Comparison of ENCODE assay signal across 9 mouse cellular contexts in the genomic region with DNA sequence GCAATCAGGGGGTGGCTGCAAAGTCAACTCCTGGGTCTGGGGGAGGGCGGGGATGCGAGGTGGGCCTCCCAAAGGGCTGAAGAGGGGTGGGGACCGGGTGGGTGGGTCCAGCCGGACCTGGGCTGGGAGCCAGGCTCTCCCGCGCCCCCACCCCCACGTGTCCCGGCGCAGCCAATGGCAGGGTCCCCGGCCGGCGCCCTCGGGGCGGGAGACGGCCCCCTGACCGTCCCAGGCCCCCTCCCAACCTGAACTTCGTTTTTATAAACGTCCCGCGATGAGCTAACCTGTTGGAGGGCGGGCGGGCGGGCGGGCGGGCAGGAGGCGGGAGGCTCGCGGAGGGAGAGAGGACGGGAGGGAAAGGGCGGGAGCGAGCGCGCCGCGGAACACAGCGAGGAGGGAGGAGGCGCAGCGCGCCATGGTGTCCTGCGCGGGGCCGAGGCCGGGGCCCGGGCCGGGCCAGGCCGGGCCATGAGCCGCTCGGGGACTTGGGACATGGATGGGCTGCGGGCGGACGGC. TPM values are rescaled to one million over a fixed set of nuclear protein-coding genes. Genes with fewer than 3 reads are reported as not detected.
DNase-seq lines count a peak whose midpoint lies in the region; ATAC-seq and TF ChIP-seq lines count a peak whose summit lies in the region.
"Had no signal": no experiment of that assay in that cellular context is flagged by ENCODE, and none has a peak within 500 bp of the region (broad histone marks: within the 10 kb centered on the region; RNA-seq: fewer than 3 reads in every experiment).

A gene (plus strand): TSS at position 469 of the 516 bp plus-strand sequence.

- H3K4me1 ChIP-seq in heart, embryonic 12.5 days (replicated peaks) = peaks cover 19% of the 10 kb centered on the region
- no peaks in the 10 kb centered on the region for H3K4me1 ChIP-seq in forebrain, postnatal 0 days (ENCODE audit: insufficient read depth)
- no peaks in the 10 kb centered on the region for H3K4me1 ChIP-seq in liver, embryonic 14.5 days (replicated peaks; ENCODE audit: control insufficient read depth in 2 of 2, insufficient read depth in 2 of 2, low read length in 1 of 2)

- no peak within 1 kb of the TSS for H3K27ac ChIP-seq in heart, embryonic 12.5 days (ENCODE audit: poor library complexity, severe bottlenecking)
- no peak within 1 kb of the TSS for H3K27ac ChIP-seq in forebrain, postnatal 0 days (ENCODE audit: low read depth, low read length)
- no peak within 1 kb of the TSS for H3K27ac ChIP-seq in liver, embryonic 14.5 days

- no peaks in the 10 kb centered on the region for H3K9me3 ChIP-seq in heart, embryonic 12.5 days (replicated peaks)
- H3K9me3 ChIP-seq in forebrain, postnatal 0 days (ENCODE audit: low read length) = no peaks in the 10 kb centered on the region
- H3K9me3 ChIP-seq in liver, embryonic 14.5 days (ENCODE audit: control insufficient read depth, low read length) = no peaks in the 10 kb centered on the region

- no peak for TF ChIP-seq CTCF in forebrain, postnatal 0 days (IDR thresholded peaks at IDR 0.05; ENCODE audit: low read depth)
- no peak for TF ChIP-seq CTCF in liver, embryonic 14.5 days (IDR thresholded peaks at IDR 0.05; ENCODE audit: low read depth)

- DNase-seq in heart, postnatal 14 days = no peak
- DNase-seq in ES-CJ7 (ENCODE audit: low read depth, low spot score) = peak; percentile 77
- no peak for DNase-seq in forebrain, postnatal 0 days
- DNase-seq in liver, embryonic 14.5 days (ENCODE audit: low read depth in 3 of 3, low spot score in 3 of 3) = no peak
- no peak for DNase-seq in right cerebral cortex, postnatal 25 days
- DNase-seq in thymus, adult 18-20 months = no peak

- peak; percentile 69; the same call in 1 of the 2 replicates for ATAC-seq in heart, embryonic 12.5 days (ENCODE audit: insufficient number of reproducible peaks, low FRiP score)
- ATAC-seq in forebrain, postnatal 0 days = no peak
- no peak for ATAC-seq in liver, embryonic 14.5 days (ENCODE audit: insufficient read depth)
- no peak for ATAC-seq in monocyte, adult 5-6 weeks (replicated peaks; ENCODE audit: insufficient number of reproducible peaks, low FRiP score, low TSS enrichment, poor library complexity, severe bottlenecking)

- WGBS in heart, embryonic 12.5 days = under 1% methylated on average over 36 of the region's 51 CpGs
- WGBS in forebrain, postnatal 0 days = 0% methylated on average over 19 of the region's 51 CpGs
- WGBS in liver, embryonic 14.5 days (ENCODE audit: insufficient replicate concordance) = under 1% methylated on average over 40 of the region's 51 CpGs

- intact Hi-C loops in heart, postnatal 14 days (cut with DNase I) = no loop called here

- H3K27me3 ChIP-seq in heart, embryonic 12.5 days (replicated peaks) = peaks cover 90% of the 10 kb centered on the region
- peaks cover 95% of the 10 kb centered on the region for H3K27me3 ChIP-seq in forebrain, postnatal 0 days (ENCODE audit: insufficient read depth, low read length)
- H3K27me3 ChIP-seq in liver, embryonic 14.5 days (ENCODE audit: control insufficient read depth, insufficient read depth, low read length) = peaks cover 96% of the 10 kb centered on the region

- H3K36me3 ChIP-seq in heart, embryonic 12.5 days = no peaks in the 10 kb centered on the region
- H3K36me3 ChIP-seq in forebrain, postnatal 0 days (ENCODE audit: insufficient read depth) = no peaks in the 10 kb centered on the region
- H3K36me3 ChIP-seq in liver, embryonic 14.5 days (replicated peaks; ENCODE audit: control insufficient read depth, insufficient read depth, low read depth) = no peaks in the 10 kb centered on the region

- H3K4me2 ChIP-seq in heart, embryonic 12.5 days = peak within 1 kb of the TSS; percentile 76
- H3K4me2 ChIP-seq in forebrain, postnatal 0 days (ENCODE audit: low read depth) = peak within 1 kb of the TSS; percentile 37
- H3K4me2 ChIP-seq in liver, embryonic 14.5 days (ENCODE audit: low read depth) = peak within 1 kb of the TSS; percentile 32

- H3K4me3 ChIP-seq in heart, embryonic 12.5 days = peak within 1 kb of the TSS; percentile 48
- H3K4me3 ChIP-seq in forebrain, postnatal 0 days (ENCODE audit: low read depth, low read length) = peak within 1 kb of the TSS; percentile 10
- H3K4me3 ChIP-seq in liver, embryonic 14.5 days (ENCODE audit: insufficient read depth in 1 of 2, low read depth in 2 of 2, low read length in 2 of 2) = peak within 1 kb of the TSS in 1 of 2 experiments; percentile 23; a peak in 2 of 4 replicates

- peak within 1 kb of the TSS; percentile 9; the same call in 1 of the 2 replicates for H3K9ac ChIP-seq in heart, embryonic 12.5 days
- no peak within 1 kb of the TSS for H3K9ac ChIP-seq in forebrain, postnatal 0 days
- H3K9ac ChIP-seq in liver, embryonic 14.5 days (replicated peaks) = no peak within 1 kb of the TSS

- no peak for TF ChIP-seq EP300 in liver, embryonic 14.5 days (IDR thresholded peaks at IDR 0.05; ENCODE audit: low read depth)

RNA-seq across cellular contexts. Expression of the gene that starts here (rescaled TPM):
- 0.09 and 0.12 TPM in 2 replicates for polyA plus RNA-seq in heart, embryonic 12.5 days (2016; fragmentation: Nextera tagmentation; extraction: Ambion mirVana)
- total RNA-seq in heart, postnatal 14 days (2021) = not detected
- total RNA-seq in forebrain, postnatal 0 days (2014; rRNA removed) = not detected in 2 replicates
- polyA plus RNA-seq in forebrain, postnatal 0 days (2015; fragmentation: Nextera tagmentation; extraction: Ambion mirVana) = not detected in 2 replicates
- polyA plus RNA-seq in liver, embryonic 14.5 days (2012; rRNA removed) = 0.09 and 0.29 TPM in 2 replicates
- polyA plus RNA-seq in liver, embryonic 14.5 days (2014; fragmentation: Nextera tagmentation; extraction: Ambion mirVana) = not detected in 2 replicates
- total RNA-seq in monocyte, adult 5-6 weeks (2017) = not detected in 3 replicates
- total RNA-seq: gastrocnemius, postnatal 4 days had no signal

Comparison
In these comparisons a context has a peak if more than half of its experiments do, and no peak if none do; other contexts are left out.
1. Peak in ATAC-seq, H3K4me3 ChIP-seq, H3K9ac ChIP-seq and H3K4me2 ChIP-seq in heart, embryonic 12.5 days; RNA of the gene not detected or under 1 TPM.